Mouse (Mus musculus): ENCODE measurements around the gene Nat8f2.

DNA sequence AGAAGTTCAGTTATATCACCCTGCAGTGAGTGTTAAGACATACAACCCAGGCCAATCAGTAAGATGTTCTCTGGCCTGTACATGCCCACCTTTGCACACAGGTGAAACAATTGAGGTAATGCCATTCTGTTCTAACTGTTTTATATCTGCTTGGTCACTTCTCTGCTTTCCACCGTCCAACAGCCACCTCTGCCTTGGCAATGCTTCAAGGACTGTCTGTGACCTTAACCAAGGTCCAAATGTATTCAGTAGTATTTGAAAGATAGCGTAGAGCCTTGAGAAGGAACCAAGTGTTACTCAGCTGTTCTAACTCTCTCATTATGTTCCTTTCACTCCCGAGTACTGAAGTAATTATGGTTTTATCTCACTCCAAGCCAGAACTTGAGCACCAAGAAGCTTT lies 6.4 kb downstream of the Nat8f2 start:
- TF ChIP-seq POLR2A (IDR thresholded peaks at IDR 0.05; ENCODE audit: control insufficient read depth, extremely low read depth, insufficient read depth, low read length, poor library complexity) (no peak), CTCF (IDR thresholded peaks at IDR 0.05; ENCODE audit: borderline replicate concordance, control insufficient read depth, extremely low read depth, insufficient read depth, low read length, poor library complexity) (no peak)
